Mouse (Mus musculus) ES-E14 (cell line): Measurements from ENCODE around the gene Cops6.

Source experiments
- CHD2 ChIP-seq: IDR thresholded peaks from 2 replicates; pipeline ENCODE4 v1.6.1; 2014; ENCODE audit warnings: mild to moderate bottlenecking, low read depth, low read length, inconsistent platforms
- HCFC1 ChIP-seq: IDR thresholded peaks from 2 replicates; pipeline ENCODE4 v1.6.1; 2012; ENCODE audit warnings: low read length, inconsistent platforms, borderline replicate concordance; ENCODE audit not compliant: insufficient read depth
- ZNF384 ChIP-seq: IDR thresholded peaks from 2 replicates; pipeline ENCODE4 v1.6.1; 2012; ENCODE audit warnings: low read depth, low read length, inconsistent platforms

GRCm38 (mm10) chr5:138165594-138165993 lies 4.7 kb downstream of the Cops6 start:
- no peak for TF ChIP-seq ZNF384
- no peak for TF ChIP-seq CHD2
- TF ChIP-seq HCFC1 = no peak
